Mouse (Mus musculus) skeletal muscle tissue, postnatal 0 days (tissue): Measurements from ENCODE around the gene Tlr4. TPM values are rescaled to one million over a fixed set of nuclear protein-coding genes. Genes with fewer than 3 reads are reported as not detected.

Experiments
- polyA plus RNA-seq: library from polyadenylated mRNA; unstranded; fragments of >200 nt; fragmentation: Nextera tagmentation; extraction: Ambion mirVana; gene quantifications from 2 replicates; pipeline ENCODE4 v1.2.1, GENCODE M21; 2015

Gene Tlr4
- 2.1 and 2.7 TPM in 2 replicates for polyA plus RNA-seq

GRCm38 (mm10) chr4:66827463-66828162 lies at the start of gene Tlr4:
Gene Tlr4 (plus strand): TSS chr4:66827584.

